Mouse (Mus musculus) lung, postnatal 0 days (tissue): Measurements from ENCODE around the gene Abcf1.

Experiments
- CTCF ChIP-seq: IDR thresholded peaks from 2 replicates; pipeline ENCODE4 v1.5.1; 2016; ENCODE audit warnings: antibody characterized with exemption, mild to moderate bottlenecking
- EP300 ChIP-seq: IDR thresholded peaks from 2 replicates; pipeline ENCODE4 v1.6.1; 2016; ENCODE audit warnings: antibody characterized with exemption, mild to moderate bottlenecking, control low read depth

DNA sequence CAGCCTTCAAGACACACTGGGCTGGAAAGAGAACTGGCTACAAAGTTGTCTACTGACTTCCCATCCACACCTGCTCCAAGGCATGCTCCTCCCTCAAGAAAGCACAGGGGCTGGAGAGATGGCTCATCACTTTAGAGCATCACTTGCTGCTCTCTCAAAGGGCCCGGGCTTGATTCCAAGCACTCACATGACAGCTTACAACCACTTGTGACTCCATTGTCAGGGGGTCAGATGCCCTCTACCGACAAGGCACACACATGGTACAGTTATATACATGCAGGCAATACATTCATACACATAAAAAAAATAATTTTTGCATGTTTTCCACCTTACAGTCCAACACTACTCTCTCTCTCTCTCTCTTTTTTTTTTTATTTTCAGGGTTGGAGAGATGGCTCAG, 1.9 kb downstream of the Abcf1 start:
- TF ChIP-seq CTCF (no peak), EP300 (no peak)
